Mouse (Mus musculus): ENCODE measurements around the gene Ece1.

Ece1 gene

DNA sequence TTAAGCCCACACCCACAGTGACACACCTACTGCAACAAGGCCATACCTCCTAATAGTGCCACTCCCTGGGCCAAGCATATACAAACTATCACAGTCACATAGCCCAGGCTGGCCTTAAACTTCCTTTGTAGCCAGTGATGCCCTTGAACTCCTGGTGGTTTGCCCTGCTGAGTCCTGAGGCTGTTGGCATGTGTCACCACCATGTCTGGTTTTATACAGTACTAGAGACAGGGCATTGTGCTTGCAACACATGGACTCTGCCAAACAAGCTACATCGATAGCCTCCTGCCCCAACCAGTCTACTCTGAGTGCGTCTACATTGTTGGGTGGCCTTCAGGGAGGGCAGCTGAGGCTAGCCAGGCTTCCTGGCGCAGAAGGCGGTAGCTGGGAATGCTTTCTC lies 74.1 kb downstream of the Ece1 start:
- no peak for DNase-seq (ENCODE audit: extremely low read depth, insufficient read length, low spot score)

DNA sequence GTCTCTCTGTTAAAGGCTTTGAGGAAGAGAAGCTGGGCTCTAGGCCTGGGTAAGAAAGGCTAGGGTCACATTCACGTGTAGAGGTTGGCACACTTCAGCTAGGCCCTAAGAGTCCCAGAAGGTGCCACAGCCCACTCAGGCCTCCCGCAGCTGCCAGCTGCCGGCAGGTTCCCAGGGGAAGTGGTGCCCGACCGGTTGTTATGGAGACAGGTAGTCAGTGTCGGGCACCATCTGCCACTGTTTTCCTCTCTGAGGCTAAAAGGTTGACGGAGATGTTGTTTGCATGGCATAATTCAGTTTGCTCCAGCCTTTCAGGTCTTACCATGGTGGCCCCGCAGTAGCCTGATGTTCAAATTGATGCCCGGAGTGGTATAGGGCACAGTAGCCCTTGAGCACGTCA lies 78.0 kb downstream of the Ece1 start:
- DNase-seq (ENCODE audit: extremely low read depth, insufficient read length, low spot score): no peak

DNA sequence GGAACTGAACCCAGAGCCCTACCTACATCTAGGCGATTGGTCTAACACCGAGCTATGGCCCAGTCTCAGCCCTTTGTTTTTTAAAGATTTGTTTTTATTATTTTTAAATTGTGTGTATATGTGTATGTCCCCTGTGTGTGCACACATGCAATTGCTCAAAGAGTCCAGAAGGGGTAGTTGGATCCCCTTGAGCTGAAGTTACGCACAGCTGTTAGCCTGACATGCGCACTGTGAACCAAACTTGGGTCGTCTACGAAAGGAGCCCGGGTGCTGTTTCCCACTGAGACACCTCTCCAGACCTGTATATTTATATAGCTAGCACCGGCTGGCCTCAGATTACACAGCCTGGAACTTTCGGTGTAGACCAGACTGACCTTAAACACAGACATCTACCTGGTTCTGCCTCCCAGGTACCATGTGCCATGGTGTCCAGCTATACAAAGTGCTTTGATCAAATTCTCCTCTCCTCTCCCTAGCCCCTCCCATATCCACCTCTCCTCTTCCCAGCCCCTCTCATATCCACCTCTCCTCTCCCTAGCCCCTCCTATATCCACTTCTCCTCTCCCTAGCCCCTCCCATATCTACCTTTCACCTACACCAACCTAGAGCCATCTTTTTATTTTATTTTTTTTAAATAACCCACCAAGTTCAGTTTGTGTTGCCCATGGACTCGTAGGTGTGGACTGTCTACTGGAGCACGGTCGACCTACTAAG lies 79.3 kb downstream of the Ece1 start:
- DNase-seq (ENCODE audit: extremely low read depth, insufficient read length, low spot score): no peak

DNA sequence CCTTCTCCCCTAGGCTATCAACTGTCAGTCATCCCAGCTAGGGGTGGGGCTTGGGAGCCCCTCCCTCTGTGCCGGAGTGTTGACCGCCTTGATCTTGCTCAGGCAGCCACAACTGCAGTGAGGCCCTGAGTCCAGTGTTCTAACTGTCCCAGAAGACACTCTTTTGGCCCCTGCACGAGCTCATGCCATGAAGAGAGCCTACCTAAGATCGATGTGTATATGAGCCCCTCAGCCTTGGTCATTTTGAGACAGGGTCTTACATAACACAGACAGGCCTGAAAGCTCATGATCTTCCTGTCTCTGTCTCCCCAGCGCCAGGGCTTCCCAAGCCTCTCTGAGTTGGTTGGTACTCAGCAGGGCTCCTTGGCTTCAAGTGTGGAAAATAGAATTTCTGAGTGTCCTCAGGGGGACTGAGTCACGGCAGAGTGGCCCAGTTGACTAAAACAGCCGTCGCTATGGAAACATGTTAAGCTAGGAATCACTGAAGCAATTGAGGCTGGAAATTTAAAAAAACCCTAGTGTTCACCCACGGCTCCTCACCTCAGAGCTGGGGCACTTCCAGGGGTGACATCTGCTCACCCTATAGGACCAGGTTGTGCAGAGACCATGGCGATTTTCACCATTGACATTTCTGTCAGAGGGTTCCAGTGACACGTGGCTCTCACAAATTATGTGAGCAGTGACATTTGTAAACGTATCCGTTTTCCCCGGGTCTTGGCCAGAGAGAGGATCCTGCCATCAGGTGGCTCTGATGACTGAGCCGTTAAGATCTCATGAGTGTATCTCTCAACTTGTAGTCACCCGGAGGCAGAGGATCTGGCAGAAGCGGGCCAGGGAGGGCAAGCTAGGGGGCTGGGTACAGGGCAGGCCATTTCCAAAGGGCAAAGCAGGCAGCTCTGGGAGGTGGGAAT lies 80.1 kb downstream of the Ece1 start:
- DNase-seq (ENCODE audit: extremely low read depth, insufficient read length, low spot score): no peak

DNA sequence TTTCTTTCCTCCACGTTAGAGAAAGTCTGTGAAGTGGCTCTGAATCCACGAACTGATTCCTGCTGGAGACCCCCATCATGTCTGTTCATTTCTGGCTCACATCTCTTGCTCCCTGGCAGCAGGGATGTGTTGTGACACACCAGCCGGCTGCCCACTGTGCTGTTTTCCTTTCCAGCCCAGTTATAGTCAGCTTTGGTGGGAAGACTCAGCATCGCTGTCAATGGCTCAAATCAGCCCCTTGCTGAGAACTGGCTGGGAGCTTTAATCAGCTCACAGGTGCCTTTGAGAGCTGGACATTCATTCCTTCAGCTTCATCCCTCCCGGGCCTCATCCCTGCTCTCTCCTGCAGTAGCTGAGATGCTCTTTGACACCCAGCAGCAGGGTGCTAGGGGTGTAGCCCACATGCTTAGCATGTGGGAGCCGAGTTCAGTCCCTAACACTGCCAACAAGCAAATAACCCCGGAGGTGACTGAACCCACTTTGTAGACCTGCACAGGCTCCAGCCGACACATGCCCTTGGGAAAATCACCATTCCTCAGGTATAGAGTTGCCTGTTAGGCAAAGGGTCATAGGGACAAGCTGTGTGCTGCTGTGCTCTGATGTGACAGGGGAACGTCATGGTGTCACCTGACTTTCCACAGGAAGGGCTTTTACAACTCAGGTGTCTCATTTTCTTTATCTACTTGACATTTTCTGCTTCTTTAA lies 80.9 kb downstream of the Ece1 start:
- DNase-seq (ENCODE audit: extremely low read depth, insufficient read length, low spot score): no peak

DNA sequence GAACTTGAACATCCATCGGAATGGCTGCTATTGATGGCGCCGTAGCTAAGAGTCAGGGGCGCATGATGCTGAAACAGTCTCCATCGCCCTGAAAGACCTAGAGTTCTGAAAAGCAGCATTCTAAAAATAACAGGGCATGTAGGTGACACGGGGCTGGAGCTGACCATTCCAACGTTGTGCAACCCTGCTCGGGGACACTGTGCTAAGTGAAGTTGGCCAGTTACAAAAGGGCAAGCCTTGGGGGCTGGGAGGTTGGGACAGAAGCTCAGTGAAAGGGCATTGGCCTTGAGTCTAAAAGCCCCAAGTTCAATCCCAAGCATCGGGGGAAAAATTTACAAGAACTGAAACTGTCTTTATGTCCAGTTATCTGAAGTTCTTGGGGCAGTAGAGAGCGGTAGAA lies 81.5 kb downstream of the Ece1 start:
- no peak for DNase-seq (ENCODE audit: extremely low read depth, insufficient read length, low spot score)

DNA sequence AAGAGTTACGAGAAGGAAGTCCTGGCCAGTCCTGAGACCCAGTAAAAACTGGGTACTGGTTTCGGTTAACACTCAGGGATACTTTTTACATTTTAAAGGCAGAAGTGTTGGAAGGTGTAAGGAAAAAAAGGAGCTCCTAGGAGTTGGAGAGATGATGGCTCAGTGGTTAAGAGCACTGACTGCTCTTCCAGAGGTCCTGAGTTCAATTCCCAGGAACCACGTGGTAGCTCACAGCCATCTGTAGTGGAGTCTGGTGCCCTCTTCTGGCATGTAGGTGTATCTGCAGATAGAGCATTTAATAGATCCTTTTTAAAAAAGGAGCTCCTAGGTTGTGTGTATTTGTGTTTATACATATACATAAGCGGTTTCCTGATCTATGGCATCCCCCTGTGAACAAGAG lies 83.3 kb downstream of the Ece1 start:
- no peak for DNase-seq (ENCODE audit: extremely low read depth, insufficient read length, low spot score)

DNA sequence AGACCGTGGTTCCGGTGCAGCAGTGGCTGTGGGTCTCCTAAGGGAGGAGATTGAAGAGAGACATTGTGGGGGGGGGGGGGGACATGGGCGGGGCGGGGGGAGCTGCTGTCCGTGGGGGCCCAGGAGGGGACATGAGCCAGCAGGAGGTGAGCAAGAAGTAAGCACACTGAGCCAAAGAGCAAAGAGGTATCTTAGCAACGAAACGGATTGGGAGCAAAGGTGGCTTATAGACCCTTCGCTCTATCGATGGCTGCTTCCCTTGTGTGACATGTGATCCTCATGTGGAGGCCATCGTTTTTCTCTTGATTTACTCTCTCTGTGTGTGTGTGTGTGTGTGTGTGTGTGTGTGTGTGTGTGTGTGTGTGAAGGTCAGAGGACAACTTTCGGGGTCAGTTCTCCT lies 84.4 kb downstream of the Ece1 start:
- DNase-seq (ENCODE audit: extremely low read depth, insufficient read length, low spot score): no peak

DNA sequence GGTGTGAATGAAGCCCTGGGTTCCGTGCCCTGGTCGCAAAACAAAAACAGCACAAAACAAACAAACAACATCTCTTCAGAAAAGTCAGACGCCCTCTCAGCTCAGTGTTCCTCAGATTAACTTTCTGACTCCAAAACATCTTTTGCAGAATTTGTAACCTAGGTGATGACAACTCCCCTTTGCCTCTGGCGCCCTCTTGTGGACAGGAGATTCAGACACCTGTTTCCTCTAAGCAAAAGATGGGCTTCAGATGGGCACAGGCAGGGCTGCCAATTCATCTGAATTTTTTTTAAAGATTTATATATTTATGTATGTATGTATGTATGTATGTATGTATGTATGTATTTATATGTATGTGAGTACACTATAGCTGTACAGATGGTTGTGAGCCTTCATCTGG lies 90.8 kb downstream of the Ece1 start:
- DNase-seq (ENCODE audit: extremely low read depth, insufficient read length, low spot score): no peak

DNA sequence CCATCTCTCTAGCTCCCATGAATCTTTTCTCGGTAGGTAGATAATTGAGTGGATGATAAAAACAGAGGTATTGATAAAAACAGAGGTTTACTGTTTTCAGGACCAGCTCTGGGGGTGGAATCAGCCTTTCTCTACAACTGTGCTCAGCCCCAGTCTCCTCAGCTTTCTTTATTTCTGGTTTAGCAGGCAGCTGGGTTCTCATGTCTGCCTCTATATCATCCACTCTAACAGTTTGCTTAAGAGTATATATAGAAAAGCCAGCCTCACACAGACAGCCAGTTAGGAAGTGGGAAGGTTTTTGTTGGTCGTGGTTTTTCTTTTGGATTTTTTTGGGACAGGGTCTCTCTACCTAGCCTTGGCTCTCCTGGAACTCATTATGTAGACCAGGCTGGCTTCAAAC lies 92.1 kb downstream of the Ece1 start:
- no peak for DNase-seq (ENCODE audit: extremely low read depth, insufficient read length, low spot score)

DNA sequence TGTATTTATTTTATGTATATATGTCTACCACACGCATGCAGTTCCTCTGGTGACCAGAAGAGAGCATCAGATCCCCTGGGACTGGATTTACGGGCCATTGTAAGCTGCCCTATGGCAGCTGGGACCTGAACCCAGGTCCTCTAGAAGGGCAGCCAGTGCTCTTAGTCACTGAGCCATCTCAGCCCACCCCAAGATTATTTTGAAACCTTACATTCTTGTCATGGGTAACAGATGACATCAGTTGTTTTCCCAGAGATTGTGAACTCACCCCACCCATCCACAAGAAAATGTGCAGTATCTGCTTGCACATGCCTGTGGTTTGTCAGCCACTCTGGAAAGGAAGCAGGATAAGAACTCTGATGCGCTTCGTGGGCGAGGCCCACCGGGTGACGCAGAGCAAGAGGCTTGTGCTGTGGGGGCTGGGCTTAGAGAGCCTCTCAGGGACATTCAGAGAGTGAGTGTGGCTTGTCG lies 92.9 kb downstream of the Ece1 start:
- peak; percentile 87 for DNase-seq (ENCODE audit: extremely low read depth, insufficient read length, low spot score)

DNA sequence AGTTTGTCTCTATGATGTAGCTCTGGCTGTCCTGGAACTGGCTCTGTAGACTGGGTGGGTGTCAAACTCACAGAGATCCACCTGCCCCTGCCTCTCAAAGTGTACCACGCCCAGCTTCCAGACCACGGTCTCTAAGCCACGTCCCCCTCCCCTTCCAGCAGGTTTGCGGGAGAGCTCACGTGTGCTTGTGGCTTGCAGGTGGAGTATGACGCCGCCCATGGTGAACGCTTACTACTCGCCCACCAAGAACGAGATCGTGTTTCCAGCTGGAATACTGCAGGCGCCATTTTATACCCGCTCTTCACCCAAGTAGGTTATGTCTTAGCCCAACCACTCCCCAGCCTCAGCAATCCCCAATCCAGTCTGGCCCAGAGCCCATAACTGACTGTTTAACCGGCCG lies 94.2 kb downstream of the Ece1 start:
- DNase-seq (ENCODE audit: extremely low read depth, insufficient read length, low spot score): no peak

DNA sequence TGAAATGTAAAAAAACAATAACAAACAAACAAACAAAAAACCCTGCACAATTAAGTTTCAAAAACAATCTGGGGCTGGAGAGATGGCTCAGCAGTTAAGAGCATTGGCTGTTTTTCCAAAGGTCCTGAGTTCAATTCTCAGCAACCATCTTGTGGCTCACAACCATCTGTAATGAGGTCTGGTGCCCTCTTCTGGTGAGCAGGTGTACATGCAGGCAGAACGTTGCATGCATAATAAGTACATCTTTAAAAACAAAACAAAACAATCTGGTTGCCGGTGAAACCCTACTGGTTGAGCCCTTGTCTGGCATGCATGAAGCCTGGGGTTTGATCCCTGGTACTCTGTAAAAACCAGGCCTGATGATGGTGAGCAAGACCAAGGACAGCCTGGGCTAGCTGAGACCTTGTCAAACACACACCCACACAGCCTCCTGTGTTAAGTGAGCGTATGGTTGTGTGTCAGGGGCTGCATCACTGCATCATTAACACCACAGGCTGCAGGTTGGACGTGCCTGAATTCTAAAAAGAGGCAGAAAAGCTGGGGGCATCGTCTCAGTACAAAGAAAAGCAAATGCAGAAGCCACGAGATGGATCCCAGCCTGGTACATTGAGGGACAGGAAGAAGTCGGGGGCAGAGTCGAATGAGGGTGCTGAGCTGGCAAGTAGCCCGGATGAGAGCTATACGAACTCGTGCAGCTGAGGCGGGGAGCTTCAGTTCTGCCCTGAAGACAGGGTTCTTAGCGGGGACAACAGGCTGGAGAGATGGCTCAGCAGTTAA lies 98.0 kb downstream of the Ece1 start:
- DNase-seq (ENCODE audit: extremely low read depth, insufficient read length, low spot score): no peak

DNA sequence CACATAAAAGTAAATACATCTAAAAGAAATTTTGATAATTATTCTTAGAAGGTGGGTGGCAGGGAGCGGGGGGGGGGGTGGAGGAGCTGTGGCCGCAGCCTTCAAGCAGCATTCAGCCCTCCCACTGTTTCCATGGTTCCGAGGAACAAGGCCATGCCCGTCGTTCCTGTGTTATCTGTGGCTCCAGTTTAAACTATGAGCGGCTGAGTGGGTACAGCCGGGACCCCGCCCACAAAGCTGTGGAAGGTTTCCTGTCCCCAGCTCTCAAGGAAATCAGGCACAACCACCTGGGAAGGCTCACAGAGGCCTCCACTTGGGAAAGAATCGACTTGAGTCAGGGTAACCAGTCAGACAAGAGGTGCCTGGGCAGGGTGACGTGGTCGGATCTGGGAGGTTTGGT lies 98.7 kb downstream of the Ece1 start:
- DNase-seq (ENCODE audit: extremely low read depth, insufficient read length, low spot score): no peak

DNA sequence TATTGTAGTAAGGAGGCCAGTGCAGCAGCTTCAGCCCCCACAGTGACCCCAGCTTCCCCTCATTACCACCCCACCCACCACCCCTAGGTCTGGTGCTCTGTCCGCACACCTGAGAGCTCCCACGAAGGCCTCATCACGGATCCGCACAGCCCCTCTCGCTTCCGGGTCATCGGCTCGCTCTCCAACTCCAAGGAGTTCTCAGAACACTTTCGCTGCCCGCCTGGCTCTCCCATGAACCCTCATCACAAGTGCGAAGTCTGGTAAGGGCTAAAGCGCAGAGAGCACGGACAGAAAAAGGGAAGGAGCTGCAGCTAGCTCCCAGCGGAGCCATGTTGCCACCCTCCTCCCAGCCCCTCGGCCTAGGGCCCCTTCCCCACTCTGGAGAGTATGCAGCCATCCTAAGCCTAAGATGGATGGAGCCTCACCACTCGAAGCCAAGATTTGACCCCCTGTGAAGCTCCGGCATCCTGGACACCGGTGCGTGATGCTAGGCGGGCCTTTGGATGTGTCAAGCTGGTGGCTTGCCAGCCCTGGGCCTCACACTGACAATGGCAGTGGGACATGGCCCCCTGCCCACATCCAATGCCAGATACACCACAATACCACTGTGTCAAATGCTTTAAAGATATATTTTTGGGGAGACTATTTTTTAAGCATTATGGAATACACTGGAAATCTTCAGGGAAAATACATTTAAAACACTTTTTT lies 100.8 kb downstream of the Ece1 start:
- no peak for DNase-seq (ENCODE audit: extremely low read depth, insufficient read length, low spot score)

DNA sequence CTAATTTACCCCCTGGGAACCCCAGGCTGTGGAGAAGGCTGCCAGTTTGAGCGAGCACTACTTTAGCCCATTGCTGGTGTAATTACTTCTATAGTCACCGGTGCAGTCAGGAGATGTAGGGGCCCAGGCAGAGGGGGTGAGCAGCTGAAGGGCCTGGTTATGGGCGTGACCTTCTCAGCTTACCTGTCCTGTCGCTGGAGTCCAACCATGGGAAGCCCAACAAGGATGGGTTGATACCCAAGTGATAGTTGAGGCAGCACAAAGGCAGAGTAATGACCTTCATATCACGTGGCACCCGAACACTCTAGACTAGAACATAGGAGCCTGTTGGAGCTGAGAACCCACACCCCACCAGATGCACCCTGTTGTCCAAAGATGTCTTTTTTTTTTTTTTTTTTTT lies 101.4 kb downstream of the Ece1 start:
- no peak for DNase-seq (ENCODE audit: extremely low read depth, insufficient read length, low spot score)

DNA sequence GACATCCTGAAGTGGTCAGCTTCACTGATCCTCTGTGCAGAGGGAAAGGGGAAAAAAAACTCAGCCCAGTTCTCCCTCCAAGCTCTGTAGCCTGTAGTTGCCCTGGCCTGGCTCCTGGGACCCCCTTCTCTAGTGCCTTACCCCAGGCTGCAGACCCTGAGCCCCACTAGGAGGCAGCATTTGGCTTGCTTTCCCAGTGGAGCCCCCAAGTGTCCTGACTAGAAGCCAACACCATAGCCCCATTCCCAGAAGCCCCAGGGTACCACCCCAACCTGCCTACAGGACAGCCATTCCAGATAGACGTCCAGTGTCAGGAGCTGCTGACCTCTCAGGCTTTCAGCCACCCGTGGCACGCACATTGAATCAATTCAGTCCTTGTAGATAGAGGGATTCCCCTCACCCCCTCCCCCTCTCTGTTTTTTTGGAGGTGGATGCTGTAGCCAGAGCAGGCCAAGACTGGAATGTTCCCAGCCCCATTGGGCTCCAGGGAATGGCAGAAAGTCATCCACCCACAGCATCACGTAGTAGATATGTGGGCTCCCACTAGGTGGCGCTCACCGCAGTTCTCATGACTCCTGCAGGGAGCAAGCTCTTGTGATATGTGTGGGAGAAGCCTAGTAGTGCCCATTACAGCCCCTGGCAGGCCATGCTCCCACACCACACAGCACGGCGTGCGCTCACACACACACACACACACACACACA lies 102.0 kb downstream of the Ece1 start:
- DNase-seq (ENCODE audit: extremely low read depth, insufficient read length, low spot score): peak; percentile 42

DNA sequence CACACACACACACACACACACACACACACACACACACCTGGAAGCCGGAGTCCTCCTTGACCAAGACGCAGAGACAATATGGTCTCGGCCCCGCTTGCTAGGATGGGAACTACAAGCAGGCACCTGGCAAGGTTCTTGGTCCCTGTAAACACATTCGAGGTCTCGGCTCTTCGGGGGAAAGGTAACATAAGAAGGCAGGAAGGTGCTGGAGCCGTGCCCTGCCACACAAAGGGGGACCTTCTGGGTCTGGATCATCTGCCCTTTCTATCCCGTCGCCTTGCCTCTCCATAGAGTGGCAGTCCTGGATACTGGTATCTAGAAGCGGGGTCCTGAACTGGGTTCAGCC lies 102.5 kb downstream of the Ece1 start:
- DNase-seq (ENCODE audit: extremely low read depth, insufficient read length, low spot score): no peak

DNA sequence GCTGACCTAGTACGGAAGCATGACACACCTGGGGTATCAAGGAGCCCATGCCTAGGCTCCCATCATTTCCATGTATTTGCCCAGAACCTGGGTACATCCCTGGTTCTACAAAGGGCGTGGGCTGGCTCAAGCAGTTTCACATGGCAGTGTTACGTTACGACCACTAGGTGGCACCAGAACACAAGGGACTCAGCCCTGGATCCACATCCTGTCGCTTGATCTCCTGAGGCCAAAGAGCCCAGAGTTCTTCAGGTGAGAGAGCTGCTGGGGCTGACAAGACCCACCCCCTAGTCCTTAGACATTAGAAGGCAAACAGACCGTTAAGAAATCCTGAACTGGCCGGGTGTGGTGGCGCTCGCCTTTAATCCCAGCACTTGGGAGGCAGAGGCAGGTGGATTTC lies 106.2 kb downstream of the Ece1 start:
- DNase-seq (ENCODE audit: extremely low read depth, insufficient read length, low spot score): no peak
